Mouse (Mus musculus) bone marrow macrophage, adult 2 months (primary cell): ENCODE data around the gene Cgas. TPM values are rescaled to one million over a fixed set of nuclear protein-coding genes. Genes with fewer than 3 reads are reported as not detected.
"Not testable (repeated sequence)": the region's sequence is repeated elsewhere in the genome, so short reads cannot be mapped to it uniquely, and the experiment has no call there.

ENCODE experiments used
- H3K27ac ChIP-seq: 2 replicates; pipeline ENCODE4 v1.5.1; 2012; ENCODE audit warnings: low read depth, low read length; ENCODE audit not compliant: insufficient read depth
- H3K4me1 ChIP-seq: 2 replicates; pipeline ENCODE4 v1.6.1; 2012; ENCODE audit warnings: low read length; ENCODE audit not compliant: control insufficient read depth, insufficient read depth
- H3K4me3 ChIP-seq: 2 replicates; pipeline ENCODE4 v1.5.1; 2012; ENCODE audit warnings: mild to moderate bottlenecking, low read length, moderate library complexity; ENCODE audit not compliant: insufficient read depth
- CTCF ChIP-seq: IDR thresholded peaks from 2 replicates; pipeline ENCODE4 v1.5.1; 2012; ENCODE audit warnings: low read depth, mild to moderate bottlenecking, low read length, moderate library complexity
- POLR2A ChIP-seq: IDR thresholded peaks from 2 replicates; pipeline ENCODE4 v1.6.1; 2012; ENCODE audit warnings: mild to moderate bottlenecking, low read depth, low read length, borderline replicate concordance
- polyA plus RNA-seq: library from polyadenylated mRNA; stranded (reverse); fragments of >200 nt; gene quantifications from 2 replicates; pipeline ENCODE4 v1.2.4, GENCODE M21; 2012; ENCODE audit not compliant: missing spikeins, insufficient read depth, insufficient read length

Gene Cgas
- polyA plus RNA-seq: 8.0 and 9.9 TPM in 2 replicates

DNA sequence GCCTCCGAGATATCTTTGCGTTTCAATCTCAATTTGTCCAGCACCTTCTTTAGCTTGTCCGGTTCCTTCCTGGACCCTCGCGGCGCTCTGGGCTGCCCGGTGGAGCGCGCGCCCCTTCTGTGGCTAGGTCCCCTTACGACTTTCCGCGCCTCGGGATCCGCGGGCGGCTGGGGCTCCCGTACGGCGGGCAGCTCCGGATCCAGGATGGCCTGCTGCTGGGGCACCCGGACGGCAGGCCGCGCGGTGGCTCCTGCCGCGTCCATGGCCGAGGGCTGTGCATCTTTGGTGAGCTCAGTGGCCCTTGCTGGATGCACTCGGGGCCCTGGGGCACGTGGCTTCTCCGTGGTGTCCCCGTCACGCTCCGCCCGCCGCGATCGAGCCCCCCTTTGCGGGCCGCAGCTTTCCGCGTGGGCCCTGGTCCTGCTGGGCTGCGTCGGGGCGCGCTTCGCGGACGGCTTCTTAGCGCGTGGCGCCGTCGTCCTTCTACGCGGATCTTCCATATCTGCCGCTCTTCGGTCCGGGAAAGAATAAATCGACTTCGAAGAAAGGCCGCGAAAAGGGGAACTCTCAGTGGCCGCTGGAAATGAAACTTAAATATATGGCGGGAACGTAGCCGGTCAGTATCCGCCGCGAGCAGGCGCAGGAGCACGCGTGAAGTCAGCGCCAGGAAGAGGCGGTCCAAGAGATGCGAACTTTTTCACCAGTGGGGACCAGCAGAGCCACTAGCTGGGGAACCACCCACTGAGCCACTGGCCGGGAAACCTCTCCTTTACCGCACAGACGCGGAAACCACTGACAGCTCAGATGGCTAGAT lies at the start of gene Cgas:
Gene Cgas, minus strand, starts transcription at position 659 of the 814 bp plus-strand sequence.
- TF ChIP-seq CTCF (no peak), POLR2A (0 out of 2 replicates have a peak, but pooled peaks have one; percentile 6)
- Histone ChIP-seq H3K4me3 (peak within 1 kb of the TSS; percentile 85), H3K4me1 (peaks cover 17% of the 10 kb centered on the region), H3K27ac (peak within 1 kb of the TSS; percentile 72)

DNA sequence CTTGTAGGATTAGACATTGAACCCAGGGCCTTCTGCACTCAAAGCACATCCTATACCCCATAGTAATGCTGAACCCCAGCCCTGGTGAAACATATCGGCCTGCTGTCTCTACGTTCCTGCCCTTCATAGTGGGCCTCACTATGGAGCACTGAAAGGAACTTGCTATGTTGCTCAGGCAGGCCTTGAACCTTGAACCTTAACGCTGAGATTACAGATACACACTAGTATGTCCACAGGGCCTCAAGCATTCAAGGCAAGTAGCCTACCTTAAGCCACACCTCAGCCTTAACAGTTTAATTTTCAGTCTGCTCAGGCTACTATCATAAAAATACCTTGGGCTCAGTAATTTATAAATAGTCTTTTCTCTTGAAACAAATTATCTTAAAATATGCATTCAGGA lies 49.2 kb upstream of the Cgas start:
- H3K4me1 ChIP-seq: peaks cover 13% of the 10 kb centered on the region
- no peak overlapping the region for H3K4me3 ChIP-seq
- no peak overlapping the region for H3K27ac ChIP-seq
- TF ChIP-seq CTCF (no peak), POLR2A (no peak)

- Histone ChIP-seq H3K27ac (no peak overlapping the region), H3K4me1 (peaks cover 13% of the 10 kb centered on the region), H3K4me3 (no peak overlapping the region)
- TF ChIP-seq CTCF: no peak
Observed at GRCm38 (mm10) chr9:78491169-78491568, 48.1 kb upstream of the Cgas start.

GRCm38 (mm10) chr9:78488890-78489420 lies 45.9 kb upstream of the Cgas start, which contains the start of gene Eef1a1:
Gene Eef1a1, minus strand, starts transcription at chr9:78489151.
- peak within 1 kb of the TSS; percentile 74 for H3K27ac ChIP-seq

GRCm38 (mm10) chr9:78488021-78488420 lies 45.0 kb upstream of the Cgas start:
- Histone ChIP-seq H3K27ac (peak overlapping the region; percentile 74; the same call in 1 of the 2 replicates), H3K4me3 (peak overlapping the region; percentile 71), H3K4me1 (peaks cover 11% of the 10 kb centered on the region)

More at GRCm38 (mm10) chr9:78488890-78489420, 45.9 kb upstream of the Cgas start, which contains the start of gene Eef1a1:
- Histone ChIP-seq H3K4me3 (peak within 1 kb of the TSS; percentile 71), H3K4me1 (peaks cover 8% of the 10 kb centered on the region)
- TF ChIP-seq CTCF: no peak
- TF ChIP-seq POLR2A: no peak

GRCm38 (mm10) chr9:78484660-78485059 lies 41.6 kb upstream of the Cgas start:
- Histone ChIP-seq H3K4me1 (peaks cover 11% of the 10 kb centered on the region), H3K27ac (no peak overlapping the region), H3K4me3 (no peak overlapping the region)
- TF ChIP-seq CTCF: no peak
- TF ChIP-seq POLR2A: no peak

DNA sequence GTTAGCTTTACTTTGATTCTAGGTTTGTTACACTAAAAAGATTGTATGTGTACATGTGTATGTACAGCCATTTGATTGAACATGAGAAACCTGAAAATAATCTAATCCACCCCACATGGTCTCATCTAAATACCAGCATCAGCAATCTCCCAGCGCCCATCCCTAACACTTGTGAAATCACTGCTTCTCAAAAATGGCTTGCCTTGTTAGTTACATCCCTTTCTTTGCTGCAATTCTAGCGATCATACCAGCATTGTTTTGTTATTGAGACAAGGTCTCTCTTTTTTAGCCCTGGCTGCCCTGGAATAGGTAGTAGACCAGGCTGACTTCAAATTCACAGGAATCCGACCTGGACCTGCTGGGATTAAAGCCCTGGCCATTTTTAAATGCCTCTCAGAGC lies 39.3 kb upstream of the Cgas start:
- Histone ChIP-seq H3K4me3 (peak overlapping the region; percentile 84), H3K4me1 (peaks cover 3% of the 10 kb centered on the region; the same call in 1 of the 2 replicates), H3K27ac (peak overlapping the region; percentile 98)
- TF ChIP-seq CTCF (no peak), POLR2A (no peak)

DNA sequence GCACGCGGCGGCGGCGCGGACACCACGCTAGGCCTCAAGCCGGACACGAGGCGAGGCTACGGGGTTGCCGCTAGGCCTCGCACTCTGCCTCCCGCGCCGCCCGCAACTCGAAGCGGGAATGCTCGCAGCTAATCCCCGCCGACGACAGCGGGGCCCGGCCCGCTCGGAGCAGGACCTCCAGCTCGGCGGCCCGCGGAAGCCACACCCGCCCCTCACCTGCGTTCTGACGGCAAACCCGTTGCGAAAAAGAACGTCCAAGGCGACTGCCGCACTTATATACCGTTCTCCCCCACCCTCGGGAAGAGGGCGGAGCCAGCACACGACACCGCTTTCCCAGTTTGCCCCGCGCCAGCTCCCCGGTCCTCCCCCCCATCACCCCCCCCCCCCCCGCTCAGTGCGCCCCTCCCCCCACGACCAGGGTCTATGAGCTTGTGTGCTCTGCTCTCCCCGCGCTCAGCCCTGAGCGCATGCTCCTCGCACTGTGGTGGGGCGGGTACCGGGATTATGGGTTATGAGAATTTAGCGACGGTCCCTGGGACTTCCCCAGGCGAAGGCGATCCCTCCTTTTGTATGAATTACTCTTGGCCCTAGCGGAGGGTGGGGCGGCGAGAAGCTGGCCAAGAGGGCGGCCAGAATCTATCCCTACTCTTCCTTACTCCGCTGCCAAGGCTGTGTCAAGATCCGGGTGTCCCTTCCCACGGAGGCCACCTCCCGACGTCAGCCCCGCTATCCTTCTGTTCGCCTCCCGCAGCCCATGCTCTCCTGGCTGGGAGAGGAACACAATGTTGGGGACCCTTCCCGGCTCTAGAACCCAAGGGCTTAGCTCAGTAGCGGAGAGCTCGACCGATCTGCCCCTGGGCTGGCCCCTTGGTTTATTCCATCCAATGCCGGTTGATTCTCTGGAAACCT lies 38.6 kb upstream of the Cgas start:
- TF ChIP-seq POLR2A: peak; percentile 97
- no peak for TF ChIP-seq CTCF
- peak overlapping the region; percentile 98 for H3K27ac ChIP-seq

DNA sequence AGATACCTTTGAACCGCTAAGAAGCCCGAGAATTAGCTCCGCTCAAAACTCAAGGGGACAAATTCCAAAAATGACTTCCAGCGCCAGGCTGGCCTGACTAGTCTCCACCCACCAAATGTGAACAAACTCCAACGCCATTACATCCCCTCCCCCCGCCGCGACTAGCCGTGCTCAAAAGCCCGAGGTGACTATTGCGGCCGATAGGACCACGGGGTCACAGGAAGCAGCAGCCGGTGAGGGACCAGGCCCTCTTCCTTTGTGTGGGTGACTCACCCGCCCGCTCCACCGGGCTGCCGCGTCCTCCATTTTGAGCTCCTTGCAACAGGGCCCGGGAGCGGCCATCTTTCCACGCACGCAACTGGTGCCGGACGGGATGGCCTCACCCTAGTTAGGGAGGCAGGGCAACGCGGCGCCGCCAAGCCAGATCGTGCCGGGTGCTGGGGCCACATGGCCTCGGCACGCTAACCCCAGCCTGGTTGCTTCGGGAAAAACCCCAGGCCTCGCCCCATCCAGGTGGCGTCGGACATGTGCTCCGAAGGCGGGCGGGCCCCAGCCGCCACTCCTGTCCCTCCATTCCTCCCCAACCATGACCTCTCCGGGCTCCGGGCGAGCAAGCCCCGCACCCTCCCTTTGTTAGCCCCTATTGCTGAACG lies 37.8 kb upstream of the Cgas start:
- Histone ChIP-seq H3K4me1 (peaks cover 3% of the 10 kb centered on the region; the same call in 1 of the 2 replicates), H3K27ac (peak overlapping the region; percentile 97), H3K4me3 (peak overlapping the region; percentile 99)
- no peak for TF ChIP-seq CTCF
- no peak for TF ChIP-seq POLR2A

More for the DNA sequence above, 38.6 kb upstream of the Cgas start:
- H3K4me3 ChIP-seq: peak overlapping the region; percentile 99
- H3K4me1 ChIP-seq: peaks cover 3% of the 10 kb centered on the region; the same call in 1 of the 2 replicates

- Histone ChIP-seq H3K27ac (peak overlapping the region; percentile 97), H3K4me3 (peak overlapping the region; percentile 99)
- not testable (repeated sequence) for H3K4me1 ChIP-seq
Observed at GRCm38 (mm10) chr9:78480227-78480626, 37.2 kb upstream of the Cgas start.

- peak overlapping the region; percentile 34 for H3K27ac ChIP-seq
- H3K4me1 ChIP-seq: not testable (repeated sequence)
- peak overlapping the region; percentile 99 for H3K4me3 ChIP-seq
Observed at GRCm38 (mm10) chr9:78479308-78479707, 36.3 kb upstream of the Cgas start.

GRCm38 (mm10) chr9:78478009-78478605 lies 35.1 kb upstream of the Cgas start:
- H3K4me1 ChIP-seq, H3K4me3 ChIP-seq: not testable (repeated sequence)
- 0 out of 2 replicates have a peak overlapping the region, but pooled peaks have one; percentile 8 for H3K27ac ChIP-seq
